Mouse (Mus musculus) intestine, embryonic 16.5 days (tissue): ENCODE results near the gene Lrrc1. TPM values are rescaled to one million over a fixed set of nuclear protein-coding genes. Genes with fewer than 3 reads are reported as not detected.

Source experiments
- ATAC-seq: fragments of 200-750 bp; cut with Nextera tagmentation; 2 replicates; pipeline ENCODE4 v1.8.0; 2017; ENCODE audit warnings: moderate TSS enrichment, moderate library complexity
- H3K27ac ChIP-seq: fragments of 300-500 bp; sonication (generic); 2 replicates; pipeline ENCODE4 v1.5.1; 2014; ENCODE audit warnings: mild to moderate bottlenecking, low read length
- H3K27me3 ChIP-seq: fragments of 300-500 bp; sonication (generic); replicated peaks from 2 replicates; pipeline ENCODE4 v1.6.1; 2014; ENCODE audit warnings: low read length, control low read depth, mixed read lengths; ENCODE audit not compliant: control insufficient read depth, insufficient read depth
- H3K36me3 ChIP-seq: fragments of 300-500 bp; sonication (generic); 2 replicates; pipeline ENCODE4 v1.6.1; 2014; ENCODE audit warnings: low read length, control low read depth; ENCODE audit not compliant: control insufficient read depth, insufficient read depth
- H3K4me1 ChIP-seq: fragments of 300-500 bp; sonication (generic); 2 replicates; pipeline ENCODE4 v1.6.1; 2014; ENCODE audit warnings: low read length, control low read depth, mixed read lengths; ENCODE audit not compliant: control insufficient read depth, insufficient read depth
- H3K4me2 ChIP-seq: fragments of 300-500 bp; sonication (generic); 2 replicates; pipeline ENCODE4 v1.6.1; 2014; ENCODE audit warnings: low read depth, low read length, control low read depth
- H3K4me3 ChIP-seq: fragments of 300-500 bp; sonication (generic); 2 replicates; pipeline ENCODE4 v1.5.1; 2014; ENCODE audit warnings: mild to moderate bottlenecking, low read length
- H3K9ac ChIP-seq: fragments of 300-500 bp; sonication (generic); 2 replicates; pipeline ENCODE4 v1.6.1; 2014; ENCODE audit warnings: low read depth, low read length
- H3K9me3 ChIP-seq: fragments of 300-500 bp; sonication (generic); 2 replicates; pipeline ENCODE4 v1.6.1; 2016; ENCODE audit warnings: low read length, control low read depth; ENCODE audit not compliant: control insufficient read depth
- WGBS: fragments of 180-500 bp; shearing (Covaris S2); extraction: QIAGEN DNeasy Blood & Tissue Kit; methylation state at CpG from one replicate; pipeline ENCODE4 v1.1.7; 2014; 5-methylcytosine and 5-hydroxymethylcytosine counted together
- polyA plus RNA-seq: library from polyadenylated mRNA; unstranded; fragments of >200 nt; fragmentation: Nextera tagmentation; extraction: Ambion mirVana; gene quantifications from 2 replicates; pipeline ENCODE4 v1.2.1, GENCODE M21; 2015

Lrrc1 gene
- polyA plus RNA-seq, 1 experiment from 2014 or later = 14.1 TPM

DNA sequence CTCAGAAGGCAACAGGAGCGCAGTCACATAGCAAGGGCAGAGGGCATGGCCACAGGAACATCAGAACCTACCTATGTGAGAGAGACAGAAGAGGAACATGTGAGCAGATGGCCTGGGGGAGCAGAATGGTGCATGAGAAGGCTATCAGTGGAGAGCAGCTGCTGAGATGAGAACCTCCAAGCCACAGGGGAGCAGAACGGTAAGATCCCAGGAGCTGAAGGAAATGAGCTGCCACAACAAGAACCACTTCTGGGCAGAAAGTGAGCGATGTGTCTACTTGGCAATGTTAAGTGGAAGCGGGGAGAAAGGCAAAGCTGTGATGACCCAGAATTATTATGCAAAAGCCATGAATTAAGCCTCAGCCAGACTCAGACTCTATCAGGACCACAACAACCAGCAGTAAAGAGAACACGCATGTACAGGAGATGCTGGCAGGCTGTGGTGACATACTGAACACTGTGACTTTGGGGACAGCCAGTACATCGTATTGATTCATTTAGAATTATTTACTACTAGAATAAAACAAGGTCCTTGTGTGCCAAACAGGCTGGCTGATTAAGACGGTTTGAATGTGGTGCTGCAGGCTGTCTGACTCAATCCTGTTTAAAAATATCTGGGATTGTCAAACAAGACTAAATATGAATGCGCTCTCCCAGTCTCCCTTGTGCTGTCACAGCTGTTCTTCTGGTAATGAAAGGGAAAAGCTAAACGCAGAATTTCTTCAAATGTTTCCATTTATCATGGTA, 63.9 kb downstream of the Lrrc1 start:
- Histone ChIP-seq H3K9me3 (no peaks in the 10 kb centered on the region), H3K4me2 (no peak overlapping the region), H3K36me3 (no peaks in the 10 kb centered on the region), H3K27me3 (no peaks in the 10 kb centered on the region), H3K4me1 (peaks cover 25% of the 10 kb centered on the region), H3K9ac (no peak overlapping the region), H3K27ac (no peak overlapping the region), H3K4me3 (no peak overlapping the region)
- no peak for ATAC-seq
- 52% methylated on average over 9 of the region's 9 CpGs for WGBS

DNA sequence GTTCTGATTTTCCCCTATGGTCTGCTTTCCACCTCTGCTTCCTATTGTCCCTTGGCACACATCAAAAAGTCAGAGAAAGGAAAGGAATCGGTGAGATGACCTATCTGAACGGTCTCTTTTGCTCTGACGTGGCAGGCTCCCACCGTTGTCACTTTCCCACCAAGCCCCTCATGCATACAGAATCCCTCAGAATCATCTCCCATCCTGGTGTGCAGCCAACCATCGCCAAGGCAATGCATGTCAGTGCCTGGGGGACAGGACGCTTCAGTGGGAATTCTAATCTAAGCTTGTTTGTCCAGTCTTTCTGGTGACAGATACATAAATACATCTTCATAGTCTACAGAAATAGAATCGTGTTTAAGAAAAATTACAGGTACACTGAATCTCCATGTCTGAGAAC, 64.7 kb downstream of the Lrrc1 start:
- H3K36me3 ChIP-seq = no peaks in the 10 kb centered on the region
- H3K9me3 ChIP-seq = no peaks in the 10 kb centered on the region
- H3K9ac ChIP-seq = no peak overlapping the region
- no peak for ATAC-seq
- no peak overlapping the region for H3K4me2 ChIP-seq
- H3K4me3 ChIP-seq = no peak overlapping the region
- 86% methylated on average over 7 of the region's 7 CpGs for WGBS
- no peak overlapping the region for H3K27ac ChIP-seq
- peaks cover 24% of the 10 kb centered on the region for H3K4me1 ChIP-seq
- no peaks in the 10 kb centered on the region for H3K27me3 ChIP-seq

GRCm38 (mm10) chr9:77478166-77478920, 66.3 kb downstream of the Lrrc1 start:
- Histone ChIP-seq H3K36me3 (no peaks in the 10 kb centered on the region), H3K27ac (no peak overlapping the region), H3K4me1 (peaks cover 24% of the 10 kb centered on the region), H3K4me2 (no peak overlapping the region), H3K27me3 (no peaks in the 10 kb centered on the region), H3K9ac (no peak overlapping the region), H3K4me3 (no peak overlapping the region), H3K9me3 (no peaks in the 10 kb centered on the region)
- no peak for ATAC-seq
- WGBS = 67% methylated on average over 10 of the region's 10 CpGs

DNA sequence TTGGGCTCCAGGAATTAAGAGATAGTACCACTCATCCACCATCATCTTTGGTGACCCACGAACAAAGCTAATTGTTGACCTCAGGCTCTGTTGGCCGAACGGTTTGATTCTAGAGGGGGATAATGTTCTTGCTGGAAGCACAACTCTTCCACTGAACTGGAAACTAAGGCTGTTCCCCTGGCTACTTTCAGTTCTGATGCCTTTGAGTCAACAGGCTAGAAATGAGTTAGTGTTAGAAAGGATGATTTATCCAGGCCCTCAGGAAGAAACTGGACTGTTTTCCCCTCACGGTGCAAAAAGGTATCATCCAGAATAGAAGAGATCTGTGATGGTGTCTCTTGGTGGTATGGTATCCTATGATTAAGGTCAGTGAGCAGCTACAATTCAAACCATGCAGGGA, 70.1 kb downstream of the Lrrc1 start:
- Histone ChIP-seq H3K36me3 (no peaks in the 10 kb centered on the region), H3K4me2 (no peak overlapping the region), H3K4me3 (no peak overlapping the region), H3K4me1 (peaks cover 5% of the 10 kb centered on the region), H3K9me3 (no peaks in the 10 kb centered on the region), H3K9ac (no peak overlapping the region), H3K27me3 (no peaks in the 10 kb centered on the region), H3K27ac (no peak overlapping the region)
- WGBS = 92% methylated on average over 4 of the region's 4 CpGs
- ATAC-seq = no peak

GRCm38 (mm10) chr9:77472557-77472956, 72.1 kb downstream of the Lrrc1 start:
- peaks cover 5% of the 10 kb centered on the region for H3K4me1 ChIP-seq
- no peak overlapping the region for H3K27ac ChIP-seq
- no peaks in the 10 kb centered on the region for H3K9me3 ChIP-seq
- no peaks in the 10 kb centered on the region for H3K36me3 ChIP-seq
- no peak overlapping the region for H3K4me2 ChIP-seq
- H3K4me3 ChIP-seq = no peak overlapping the region
- ATAC-seq = no peak; the same call in 1 of the 2 replicates
- 42% methylated on average over 8 of the region's 8 CpGs for WGBS
- no peaks in the 10 kb centered on the region for H3K27me3 ChIP-seq
- H3K9ac ChIP-seq = no peak overlapping the region

DNA sequence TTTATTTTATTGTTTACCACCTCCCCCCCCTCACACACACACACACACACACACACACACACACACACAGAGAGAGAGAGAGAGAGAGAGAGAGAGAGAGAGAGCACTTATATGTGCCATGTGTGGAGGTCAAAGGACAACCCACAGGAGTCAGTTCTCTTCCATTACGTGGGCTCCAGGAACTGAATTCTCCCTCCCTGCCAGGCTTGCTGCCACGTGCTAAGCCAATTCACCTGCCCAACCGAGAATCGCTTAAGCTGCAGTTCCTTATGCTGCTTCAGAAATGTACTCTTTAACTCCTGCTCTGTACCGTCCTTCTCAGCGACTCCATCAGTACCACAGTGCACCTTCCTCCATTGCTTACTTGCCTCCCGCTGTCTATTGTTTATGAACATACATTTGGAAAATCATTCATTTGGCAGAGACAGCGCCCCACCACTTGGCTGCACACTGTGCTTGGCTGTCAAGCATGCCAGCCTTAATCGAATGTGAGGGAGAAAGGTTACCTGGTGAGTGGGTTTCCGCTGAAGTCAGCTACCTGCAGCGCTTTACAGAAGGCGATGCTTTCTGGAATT, 72.9 kb downstream of the Lrrc1 start:
- Histone ChIP-seq H3K36me3 (no peaks in the 10 kb centered on the region), H3K27ac (no peak overlapping the region), H3K4me3 (no peak overlapping the region), H3K4me1 (peaks cover 5% of the 10 kb centered on the region), H3K4me2 (no peak overlapping the region), H3K9ac (no peak overlapping the region), H3K9me3 (no peaks in the 10 kb centered on the region), H3K27me3 (no peaks in the 10 kb centered on the region)
- WGBS = 81% methylated on average over 12 of the region's 12 CpGs
- ATAC-seq = no peak

DNA sequence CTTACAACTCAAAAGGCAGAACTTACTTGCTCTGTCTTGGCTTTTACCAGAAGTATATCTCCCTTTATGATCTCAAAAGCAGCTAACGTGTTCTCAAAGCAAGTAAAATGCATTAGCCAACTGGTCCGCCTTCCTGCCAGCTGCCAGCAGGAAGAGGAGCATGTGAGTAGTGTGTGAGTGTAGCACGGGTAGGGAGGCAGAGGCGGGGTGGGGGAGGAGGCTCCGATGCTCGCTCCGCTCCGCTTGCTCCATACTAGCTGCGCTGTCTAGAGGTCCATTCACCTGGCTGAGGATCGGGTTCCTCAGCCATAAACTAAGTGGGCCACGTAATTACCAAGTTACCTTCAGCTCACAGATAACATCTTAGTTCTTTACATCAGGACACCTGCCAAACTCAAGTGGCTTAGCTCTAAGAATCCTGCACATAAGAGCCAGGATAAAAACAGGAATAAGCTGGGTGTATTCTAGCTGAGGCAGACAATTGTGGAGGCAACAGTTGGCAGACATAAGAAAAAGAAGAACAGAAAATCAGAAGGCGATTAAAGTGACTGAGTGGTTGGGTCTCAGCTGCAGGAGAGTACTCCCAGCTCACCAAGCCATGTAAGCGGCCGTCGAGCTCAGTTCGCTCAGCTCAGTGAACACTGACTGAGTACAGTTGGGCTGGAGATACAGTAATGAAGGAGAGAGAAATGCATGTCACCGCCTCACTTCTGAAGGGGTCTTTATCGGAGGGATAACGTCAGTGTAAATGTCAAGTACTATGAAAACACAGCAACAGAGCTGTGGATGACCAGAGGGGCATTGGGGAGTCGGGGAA, 74.7 kb downstream of the Lrrc1 start:
- ATAC-seq = no peak
- 69% methylated on average over 20 of the region's 20 CpGs for WGBS
- Histone ChIP-seq H3K27ac (no peak overlapping the region), H3K27me3 (no peaks in the 10 kb centered on the region), H3K36me3 (no peaks in the 10 kb centered on the region), H3K9me3 (no peaks in the 10 kb centered on the region), H3K4me1 (peaks cover 6% of the 10 kb centered on the region), H3K9ac (no peak overlapping the region), H3K4me3 (no peak overlapping the region), H3K4me2 (no peak overlapping the region)

- 76% methylated on average over 5 of the region's 5 CpGs for WGBS
- H3K27ac ChIP-seq = no peak overlapping the region
- no peaks in the 10 kb centered on the region for H3K9me3 ChIP-seq
- H3K36me3 ChIP-seq = no peaks in the 10 kb centered on the region
- H3K4me2 ChIP-seq = no peak overlapping the region
- no peak overlapping the region for H3K9ac ChIP-seq
- peaks cover 2% of the 10 kb centered on the region; the same call in 1 of the 2 replicates for H3K4me1 ChIP-seq
- no peak overlapping the region for H3K4me3 ChIP-seq
- no peaks in the 10 kb centered on the region for H3K27me3 ChIP-seq
- no peak for ATAC-seq
Observed at GRCm38 (mm10) chr9:77466926-77467325, 77.7 kb downstream of the Lrrc1 start.

DNA sequence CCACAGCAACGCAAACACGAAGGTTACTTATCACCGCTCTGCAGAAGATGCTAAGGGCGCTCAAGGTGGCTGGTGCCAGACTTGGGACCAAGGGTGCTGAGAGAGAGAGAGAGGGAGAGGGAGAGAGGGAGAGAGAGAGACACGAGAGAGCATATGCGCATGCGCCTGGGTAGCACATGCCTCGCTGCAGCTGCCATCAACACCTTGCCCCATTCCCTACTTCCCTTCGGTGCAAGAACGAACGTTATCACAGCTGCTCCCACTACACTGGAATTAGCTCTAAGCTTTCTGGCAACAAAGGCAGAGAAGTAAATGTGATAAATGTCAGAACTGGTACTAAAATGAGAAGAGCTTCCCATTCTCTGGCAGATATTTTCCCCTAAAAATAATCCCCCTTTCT, 79.3 kb downstream of the Lrrc1 start:
- no peak overlapping the region for H3K27ac ChIP-seq
- WGBS = 52% methylated on average over 11 of the region's 11 CpGs
- H3K9ac ChIP-seq = no peak overlapping the region
- H3K4me3 ChIP-seq = no peak overlapping the region
- no peaks in the 10 kb centered on the region for H3K36me3 ChIP-seq
- H3K9me3 ChIP-seq = no peaks in the 10 kb centered on the region
- peaks cover 2% of the 10 kb centered on the region; the same call in 1 of the 2 replicates for H3K4me1 ChIP-seq
- H3K27me3 ChIP-seq = no peaks in the 10 kb centered on the region
- ATAC-seq = no peak
- no peak overlapping the region for H3K4me2 ChIP-seq
